Mouse (Mus musculus) embryonic stem cell, embryonic (primary cell): ENCODE measurements around the gene Nup210.
"Not testable (repeated sequence)": the region's sequence is repeated elsewhere in the genome, so short reads cannot be mapped to it uniquely, and the experiment has no call there.

Experiments used
- CTCF ChIA-PET, 4 experiments: fragments of 300-600 bp in 2 of 4; fragments of 350-600 bp in 2 of 4; sonication (Branson Sonifier 250); formaldehyde crosslinking; loops; one replicate each; lab custom pipeline; 2022; ENCODE audit warnings: inconsistent platforms in 2 of 4; lab: Charles Lee
- POLR2A ChIA-PET, 4 experiments: fragments of 300-600 bp in 2 of 4; fragments of 350-600 bp in 2 of 4; sonication (Branson Sonifier 250); formaldehyde crosslinking; loops; one replicate each; lab custom pipeline; 2022; ENCODE audit warnings: antibody characterized with exemption in 4 of 4, inconsistent platforms in 1 of 4; lab: Charles Lee

Nup210 gene

DNA sequence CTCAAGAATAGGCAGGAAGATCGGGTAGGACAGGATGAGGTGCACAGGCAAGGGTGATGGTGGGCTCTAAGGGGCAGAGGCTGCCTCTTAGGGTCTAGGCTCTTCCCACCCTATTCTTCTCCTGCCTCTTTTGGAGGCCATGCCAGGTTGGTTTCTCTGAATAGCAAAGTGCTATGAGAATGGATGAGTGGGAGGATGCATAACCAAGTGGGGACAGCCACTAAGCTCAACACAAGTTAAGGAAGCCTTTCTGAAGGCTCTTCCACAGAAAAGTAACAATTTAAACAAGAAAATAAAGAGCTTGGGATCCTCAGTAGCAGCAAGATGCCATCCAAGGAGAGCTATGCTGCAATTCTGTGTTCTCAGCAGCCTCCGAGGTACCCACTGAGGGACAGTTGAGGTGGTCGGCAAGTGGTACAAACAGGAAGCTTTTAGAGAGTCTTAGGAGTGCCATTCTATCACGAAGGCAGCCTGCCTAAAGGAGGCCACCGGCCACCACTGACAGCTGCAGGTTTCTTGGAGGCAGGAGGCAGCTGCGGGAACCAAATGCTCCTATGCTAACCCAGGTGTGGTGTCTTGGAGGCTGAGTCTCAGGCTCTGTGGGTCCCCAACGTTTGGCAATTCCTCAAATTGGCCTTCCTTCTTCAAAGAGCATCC, 36.4 kb upstream of the Nup210 start:
- CTCF ChIA-PET = interaction anchor here (0.5 to 1.8 kb wide), 16 partner anchors 12 to 549 kb away, joined by 3 to 6 read pairs (median 4); partner anchors contain the start of gene Slc41a3 (in 1 of the 4)
- POLR2A ChIA-PET = interaction anchor here in 3 of 4 experiments (0.5 to 1.7 kb wide), 7 partner anchors 10 to 389 kb away, joined by 3 to 4 read pairs (median 3); partner anchors contain the start of gene Iqsec1 (in 1 of the 3)

DNA sequence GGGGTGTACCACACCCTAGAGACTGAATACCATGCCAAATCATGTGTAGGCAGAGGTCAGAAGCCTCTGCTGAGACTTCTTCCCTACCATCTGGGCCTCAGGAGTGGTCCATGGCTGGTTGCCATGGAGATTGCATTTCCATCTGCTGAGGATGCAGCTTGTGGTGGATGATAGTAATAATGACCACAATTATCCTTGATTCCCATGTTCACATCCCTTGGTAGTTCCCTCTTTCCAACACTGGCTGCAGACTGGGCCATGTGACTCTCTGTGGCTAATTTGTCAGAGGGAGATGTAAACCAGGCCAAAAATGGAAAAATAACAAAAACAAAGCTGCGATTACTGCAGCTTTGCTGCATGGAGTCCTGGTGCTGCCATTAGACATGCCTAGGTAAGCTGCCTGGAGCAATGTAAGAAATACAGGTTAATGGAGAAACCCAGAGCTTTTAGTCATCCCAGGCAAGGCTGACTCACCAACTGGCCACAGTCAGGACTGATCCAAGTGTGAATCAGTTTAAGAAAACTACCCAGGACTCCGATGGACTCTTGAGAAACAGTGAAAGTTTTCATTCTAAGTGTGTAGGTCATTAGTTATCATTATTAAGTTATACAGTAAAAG, 30.6 kb upstream of the Nup210 start:
- ChIA-PET POLR2A (interaction anchor here in 1 of 4 experiments (0.8 kb wide), 2 partner anchors 11 to 17 kb away, joined by 3 read pairs; no protein-coding TSS in a partner anchor), CTCF (interaction anchor here in 2 of 4 experiments (0.6 to 1.6 kb wide), 3 partner anchors 9 to 207 kb away, joined by 3 to 5 read pairs (median 4); partner anchors contain the start of gene Hdac11 (in 1 of the 2))

DNA sequence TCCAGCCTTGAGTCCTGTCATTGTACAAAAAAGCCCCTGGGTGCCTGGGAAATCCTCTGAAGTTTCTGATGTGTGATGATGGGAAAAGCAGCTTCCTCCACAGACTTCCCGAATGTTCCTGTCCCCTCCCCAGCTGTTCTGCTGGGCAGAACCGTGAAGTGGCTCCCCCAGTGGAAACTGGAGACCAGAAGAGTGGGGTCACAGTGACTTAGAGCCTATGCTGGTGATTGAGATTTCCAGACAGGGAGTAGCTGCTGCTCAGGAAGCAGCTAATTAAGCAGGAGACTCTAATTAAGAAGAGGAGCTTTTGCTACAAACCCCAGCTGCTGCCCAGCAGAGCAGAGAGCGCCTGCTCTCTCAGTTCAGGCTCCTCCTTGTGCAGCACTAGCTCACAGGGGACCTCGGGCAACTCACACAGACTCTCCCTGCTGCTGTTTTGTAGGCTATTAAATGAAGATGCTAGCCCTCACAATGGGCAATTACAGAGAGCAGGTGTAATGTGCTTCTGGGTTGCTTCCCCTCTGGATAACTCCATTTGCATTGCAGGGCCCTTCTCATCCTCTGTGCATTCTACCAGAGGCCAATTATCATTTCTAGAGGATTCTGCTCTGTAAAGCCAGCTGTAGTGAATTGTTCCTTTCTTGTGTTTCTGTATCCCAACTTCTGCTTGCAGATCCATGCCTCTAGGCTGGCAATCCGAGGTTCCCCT, 30.0 kb upstream of the Nup210 start:
- ChIA-PET POLR2A (no interaction called here), CTCF (interaction anchor here in 2 of 4 experiments (0.6 to 1.6 kb wide), 4 partner anchors 10 to 497 kb away, joined by 3 to 5 read pairs (median 4); partner anchors contain the start of gene Hdac11 (in 2 of the 2))

DNA sequence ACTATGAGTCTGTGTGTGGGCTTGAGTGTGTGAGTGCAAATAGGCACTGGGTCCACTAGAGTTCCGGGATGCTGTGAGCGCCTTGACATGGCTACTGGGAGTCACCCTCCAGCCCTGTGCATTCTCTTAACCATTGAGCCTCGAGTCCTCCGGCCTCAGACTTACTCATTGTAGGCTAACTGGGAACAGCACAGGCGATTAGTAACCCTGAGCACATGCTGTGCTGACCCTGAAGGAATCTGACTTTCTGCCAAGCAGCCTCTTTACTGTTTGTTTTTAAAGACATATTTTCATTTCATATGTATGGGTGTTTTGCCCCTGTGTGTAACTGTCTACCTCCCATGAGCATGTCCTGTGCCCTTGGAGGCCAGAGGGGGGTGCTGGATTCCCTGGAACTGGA, 28.9 kb upstream of the Nup210 start:
- CTCF ChIA-PET = interaction anchor here in 2 of 4 experiments (0.6 to 1.5 kb wide), 3 partner anchors 11 to 496 kb away, joined by 3 to 4 read pairs (median 4); partner anchors contain the start of gene Hdac11 (in 1 of the 2)
- POLR2A ChIA-PET = interaction anchor here in 2 of 4 experiments (1.0 to 1.1 kb wide), 2 partner anchors 11 to 157 kb away, joined by 3 to 5 read pairs; partner anchors contain the start of genes Hdac11 (in 1 of the 2) and Iqsec1 (in 1 of the 2)

DNA sequence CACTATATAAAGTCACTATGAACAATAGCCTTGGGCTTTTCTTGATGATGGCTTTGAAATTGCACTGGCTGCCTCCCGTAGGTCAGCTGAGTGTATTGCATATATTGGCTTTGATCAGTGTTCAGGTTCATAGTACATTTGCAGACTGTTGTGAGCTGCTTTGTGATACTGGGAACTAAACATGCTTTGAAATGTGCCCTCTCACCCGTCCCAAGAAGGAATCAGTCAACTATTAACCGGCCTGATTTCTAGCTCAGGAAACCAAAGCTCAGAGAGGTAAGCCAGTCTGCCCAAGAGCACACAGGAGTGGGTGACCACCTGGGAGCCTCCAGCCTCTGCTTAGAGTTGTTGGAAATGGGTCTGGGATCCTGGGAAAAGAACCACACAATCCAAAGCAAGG, 28.4 kb upstream of the Nup210 start:
- ChIA-PET CTCF (interaction anchor here in 2 of 4 experiments (0.6 to 1.2 kb wide), 4 partner anchors 16 to 512 kb away, joined by 3 to 4 read pairs (median 4); no protein-coding TSS in a partner anchor), POLR2A (interaction anchor here in 2 of 4 experiments (1.0 to 1.4 kb wide), 3 partner anchors 12 to 156 kb away, joined by 3 to 5 read pairs (median 5); partner anchors contain the start of genes Hdac11 (in 2 of the 2) and Iqsec1 (in 1 of the 2))

DNA sequence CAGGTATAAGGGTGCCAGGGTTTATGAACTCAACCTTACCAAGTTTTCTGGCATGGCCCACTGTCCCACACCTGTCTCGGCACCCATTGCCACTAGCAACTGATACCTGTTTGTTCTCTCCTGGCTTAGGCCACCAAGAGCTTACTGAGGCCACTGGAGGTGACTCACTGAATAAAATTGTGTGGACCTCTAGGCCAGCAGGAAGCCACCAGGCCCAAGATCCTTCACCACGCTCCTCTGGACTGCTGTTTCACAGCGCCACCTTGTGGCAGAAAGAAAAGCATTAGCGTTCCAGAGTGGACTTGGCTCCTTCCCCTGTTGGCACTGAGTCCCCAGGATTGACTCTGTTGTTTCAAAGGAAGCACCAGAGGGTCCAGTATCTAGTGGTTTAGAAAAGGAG, 23.2 kb upstream of the Nup210 start:
- POLR2A ChIA-PET = no interaction called here
- CTCF ChIA-PET = interaction anchor here (0.7 to 1.9 kb wide), 12 partner anchors 11 to 321 kb away, joined by 3 to 9 read pairs (median 3); partner anchors contain the start of gene Hdac11 (in 1 of the 4)

DNA sequence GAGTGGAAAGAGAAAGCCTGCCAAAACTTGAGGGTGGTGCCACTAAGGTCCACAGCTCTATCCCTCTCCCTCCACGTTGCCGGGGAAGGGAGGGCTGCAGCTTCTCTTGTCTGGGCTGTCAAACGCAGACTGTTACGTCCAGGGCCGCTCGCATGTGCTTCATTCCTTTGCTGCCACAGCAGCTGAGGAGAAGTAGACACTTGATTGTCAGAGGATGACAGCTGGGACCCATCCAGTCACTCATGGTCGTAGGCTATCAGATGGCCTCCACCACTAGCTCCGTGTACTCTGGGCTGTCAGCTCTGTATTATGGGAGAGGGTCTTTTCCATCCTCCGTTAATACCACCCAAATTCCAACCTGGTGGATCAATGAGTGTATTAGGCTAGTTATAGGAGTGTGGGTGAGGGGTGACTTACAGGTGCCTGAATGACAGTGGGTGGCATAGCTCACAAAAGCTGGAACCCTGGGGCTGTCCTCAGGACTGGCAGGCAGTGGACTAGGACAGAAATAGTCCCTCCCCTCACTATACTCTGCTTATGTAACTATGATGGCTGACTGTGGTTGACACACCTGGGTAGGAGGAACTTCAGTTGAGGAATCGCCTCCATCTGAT, 20.8 kb upstream of the Nup210 start:
- ChIA-PET POLR2A (interaction anchor here in 2 of 4 experiments (0.6 to 1.7 kb wide), 4 partner anchors 10 to 165 kb away, joined by 3 read pairs; partner anchors contain the start of gene Nup210 (in 1 of the 2)), CTCF (interaction anchor here (0.6 to 1.9 kb wide), 10 partner anchors 19 to 400 kb away, joined by 3 to 12 read pairs (median 3); partner anchors contain the start of gene Hdac11 (in 1 of the 4))

DNA sequence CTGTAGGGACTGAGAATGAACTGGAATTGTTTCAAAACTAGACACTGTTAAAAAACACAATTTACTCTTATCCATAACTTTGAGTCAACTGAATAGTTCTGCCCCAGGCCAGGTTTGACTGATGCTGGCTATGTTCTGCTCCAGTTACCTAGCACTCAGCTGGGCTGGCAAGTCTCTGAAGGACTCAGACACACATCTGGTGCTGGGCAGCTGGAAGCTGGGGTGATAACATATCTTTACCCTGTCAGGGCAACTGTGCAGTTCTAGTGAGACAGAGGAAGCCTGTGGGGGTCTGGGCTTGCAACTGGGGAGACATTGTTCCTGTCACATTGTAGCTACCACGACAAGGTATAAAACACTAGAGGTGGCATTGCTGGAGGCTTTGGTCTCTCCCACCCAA, 14.2 kb upstream of the Nup210 start:
- ChIA-PET POLR2A (no interaction called here), CTCF (interaction anchor here in 2 of 4 experiments (0.6 to 1.0 kb wide), 2 partner anchors 71 to 279 kb away, joined by 3 to 7 read pairs; no protein-coding TSS in a partner anchor)

DNA sequence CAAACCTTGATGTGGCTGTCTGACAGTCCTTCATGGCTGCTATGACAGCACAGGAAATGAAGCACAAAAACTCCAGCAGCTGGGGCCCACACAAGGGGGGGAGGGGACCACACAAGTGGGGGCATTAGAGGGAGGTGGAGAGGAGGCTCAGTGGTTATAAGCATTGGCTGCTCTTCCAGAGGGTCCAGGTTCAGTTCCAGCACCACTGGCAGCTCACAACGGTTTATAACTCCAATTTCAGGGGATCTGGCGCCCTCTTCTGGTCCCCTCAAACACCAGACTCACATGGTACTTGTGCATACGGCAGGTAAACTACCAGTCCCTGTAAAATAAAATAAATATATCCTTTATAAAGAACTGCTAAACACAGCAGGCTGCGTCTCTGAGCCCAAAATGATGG, 12.4 kb upstream of the Nup210 start:
- CTCF ChIA-PET = interaction anchor here (0.6 to 1.9 kb wide), 21 partner anchors 12 to 522 kb away, joined by 3 to 11 read pairs (median 3); partner anchors contain the start of genes Hdac11 (in 1 of the 4), Iqsec1 (in 1 of the 4) and Nup210 (in 1 of the 4)

DNA sequence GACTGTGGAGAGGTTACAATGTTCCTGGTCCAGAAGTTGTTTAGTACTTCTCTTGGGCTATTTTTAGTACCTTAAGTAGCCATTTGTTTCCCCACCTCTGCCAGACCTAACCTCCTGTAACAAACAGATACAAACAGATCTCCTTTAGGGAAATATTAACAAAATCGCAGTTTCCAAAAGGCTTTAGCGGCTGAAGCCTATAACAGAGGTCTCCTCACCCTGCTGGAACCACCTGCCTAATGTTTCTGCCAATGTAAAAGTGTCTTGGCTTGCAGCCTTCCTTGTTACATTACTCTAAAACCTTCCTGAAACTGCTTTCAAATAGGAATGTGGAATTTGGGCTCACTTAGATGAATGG, 8.6 kb upstream of the Nup210 start:
- CTCF ChIA-PET = interaction anchor here in 1 of 4 experiments (2.2 kb wide), 1 partner anchor 388 kb away, joined by 6 read pairs; no protein-coding TSS in a partner anchor
- POLR2A ChIA-PET = interaction anchor here in 1 of 4 experiments (1.3 kb wide), 1 partner anchor 20 kb away, joined by 3 read pairs; no protein-coding TSS in a partner anchor

More for the DNA sequence above, 12.4 kb upstream of the Nup210 start:
- POLR2A ChIA-PET = interaction anchor here in 2 of 4 experiments (0.6 to 1.1 kb wide), 3 partner anchors 22 to 69 kb away, joined by 3 to 5 read pairs (median 3); no protein-coding TSS in a partner anchor

DNA sequence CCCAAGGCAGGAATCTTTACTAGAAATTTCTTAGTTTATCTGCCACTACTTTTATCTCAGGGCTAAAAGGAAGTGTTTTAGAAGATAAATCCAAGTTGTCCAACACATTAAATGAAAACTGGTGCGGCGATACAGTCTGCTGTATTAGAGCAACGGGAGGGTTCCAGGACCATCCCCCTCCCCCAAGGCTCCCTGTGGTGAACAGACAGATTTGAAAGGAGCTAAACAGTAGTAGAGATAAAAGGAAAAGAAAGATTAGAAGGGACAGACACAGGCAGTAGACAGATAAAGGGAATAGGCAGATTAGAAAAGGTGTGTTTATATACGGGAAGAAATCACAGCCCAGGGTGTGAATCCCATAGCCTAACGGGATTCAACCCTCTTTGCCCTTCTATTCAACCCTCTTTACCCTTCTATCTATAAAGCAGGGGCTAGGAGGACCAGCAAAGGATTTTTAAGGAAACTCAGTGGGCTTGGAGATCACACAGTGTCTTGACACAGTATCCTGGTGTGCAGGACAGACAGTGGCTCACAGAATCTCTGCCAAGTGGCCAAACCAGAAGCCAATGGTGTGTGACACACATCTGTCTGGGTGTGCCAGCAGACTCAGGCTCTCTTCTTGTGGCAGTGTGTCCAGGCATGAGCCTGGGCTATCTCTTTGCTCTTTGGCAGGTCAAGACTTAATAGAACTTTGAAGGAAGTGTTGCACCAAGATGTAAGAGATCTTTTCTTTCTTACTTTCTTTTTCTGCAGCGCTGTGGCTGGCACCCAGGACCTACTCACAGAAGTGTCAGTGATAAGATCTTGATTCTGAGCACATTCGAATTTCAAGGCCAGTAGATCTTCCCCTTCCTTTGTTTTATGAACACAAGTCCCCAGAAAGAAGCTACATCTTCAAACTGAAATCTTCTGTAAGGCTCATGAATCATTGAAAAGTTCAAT, 7.9 kb upstream of the Nup210 start:
- ChIA-PET CTCF (interaction anchor here in 2 of 4 experiments (0.6 to 0.7 kb wide), 2 partner anchors 16 to 63 kb away, joined by 3 to 6 read pairs; no protein-coding TSS in a partner anchor), POLR2A (interaction anchor here in 1 of 4 experiments (0.8 kb wide), 1 partner anchor 46 kb away, joined by 3 read pairs; no protein-coding TSS in a partner anchor)

DNA sequence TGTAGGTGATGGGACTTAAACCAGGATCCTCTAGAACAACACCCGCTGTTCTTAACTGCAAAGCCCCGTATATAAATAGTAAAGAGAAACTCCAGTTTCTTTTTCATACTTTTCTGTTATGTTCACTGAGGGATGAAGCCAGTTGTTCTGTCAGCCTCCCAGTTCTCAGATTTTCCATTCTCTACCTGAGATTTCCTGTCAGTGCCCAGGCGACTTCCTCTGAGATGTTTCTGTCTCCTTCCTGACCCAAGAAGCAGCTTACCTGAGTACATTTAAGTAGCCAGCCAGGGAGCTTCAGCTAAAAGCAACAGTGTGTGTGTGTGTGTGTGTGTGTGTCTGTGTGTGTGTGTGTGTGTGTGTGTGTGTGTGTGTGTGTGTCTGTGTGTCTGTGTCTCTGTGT, 6.8 kb upstream of the Nup210 start:
- ChIA-PET CTCF (no interaction called here), POLR2A (interaction anchor here in 1 of 4 experiments (1.2 kb wide), 1 partner anchor 17 kb away, joined by 4 read pairs; no protein-coding TSS in a partner anchor)

DNA sequence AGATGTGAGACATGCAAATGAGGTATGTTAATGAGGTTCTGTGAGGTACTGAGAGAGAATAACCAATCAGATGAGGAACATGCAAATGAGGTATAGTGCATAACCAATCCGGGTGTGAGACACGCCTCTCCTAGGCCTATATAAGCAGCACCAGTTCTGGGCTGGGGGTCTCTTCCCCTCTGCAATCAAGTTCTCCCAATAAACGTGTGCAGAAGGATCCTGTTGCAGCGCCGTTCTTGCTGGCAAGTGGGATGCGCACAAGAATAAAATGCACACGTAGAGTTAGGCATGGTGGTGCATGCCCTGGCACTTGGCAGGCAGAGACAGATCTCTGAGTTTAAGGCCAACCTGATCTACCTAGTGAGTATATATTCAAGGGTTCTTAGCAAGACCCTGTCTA, 4.5 kb upstream of the Nup210 start:
- POLR2A ChIA-PET = not testable (repeated sequence)
- CTCF ChIA-PET = interaction anchor here in 1 of 4 experiments (0.5 kb wide), 1 partner anchor 40 kb away, joined by 3 read pairs; no protein-coding TSS in a partner anchor

DNA sequence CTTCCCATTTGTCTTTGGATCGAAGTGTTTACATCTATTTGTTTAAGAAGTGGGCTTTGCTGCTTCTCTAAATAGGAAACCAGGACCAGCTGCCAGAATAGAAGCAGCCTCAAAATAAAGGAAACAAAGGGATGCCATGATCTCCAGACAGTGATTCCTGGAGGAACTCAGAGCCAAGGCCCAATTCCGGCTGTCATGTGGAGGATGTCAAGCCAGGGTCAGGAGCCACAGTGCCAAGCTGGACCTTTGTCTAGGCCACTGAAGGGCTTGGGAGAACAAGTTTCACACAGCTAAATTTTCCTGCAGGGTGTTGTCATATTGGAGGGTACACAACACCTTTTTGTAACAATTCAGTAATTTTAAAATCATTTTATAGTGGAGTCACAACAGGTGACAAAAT, 3.6 kb upstream of the Nup210 start:
- ChIA-PET CTCF (no interaction called here), POLR2A (no interaction called here)

DNA sequence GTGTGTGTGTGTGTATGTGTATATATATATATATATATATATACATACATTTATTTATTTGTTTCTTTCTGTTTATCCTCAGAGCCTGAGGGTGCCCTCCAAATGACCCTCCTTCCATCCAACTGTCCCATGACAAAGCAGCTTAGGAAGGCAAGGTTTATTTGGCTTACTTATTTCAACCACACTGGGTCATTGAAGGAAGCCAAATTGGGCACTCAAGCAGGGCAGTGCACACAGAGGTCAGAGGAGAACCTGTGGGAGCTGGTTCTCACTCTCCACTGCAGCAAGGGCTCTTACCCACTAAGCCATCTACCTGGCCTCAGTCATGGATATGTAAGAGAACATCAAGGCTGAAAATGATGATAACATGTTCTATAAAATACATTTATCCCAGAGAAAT, 1.9 kb upstream of the Nup210 start:
- POLR2A ChIA-PET = interaction anchor here in 3 of 4 experiments (0.7 to 6.7 kb wide), 4 partner anchors 14 to 203 kb away, joined by 4 to 78 read pairs (median 18); partner anchors contain the start of gene Iqsec1 (in 2 of the 3)
- CTCF ChIA-PET = no interaction called here

DNA sequence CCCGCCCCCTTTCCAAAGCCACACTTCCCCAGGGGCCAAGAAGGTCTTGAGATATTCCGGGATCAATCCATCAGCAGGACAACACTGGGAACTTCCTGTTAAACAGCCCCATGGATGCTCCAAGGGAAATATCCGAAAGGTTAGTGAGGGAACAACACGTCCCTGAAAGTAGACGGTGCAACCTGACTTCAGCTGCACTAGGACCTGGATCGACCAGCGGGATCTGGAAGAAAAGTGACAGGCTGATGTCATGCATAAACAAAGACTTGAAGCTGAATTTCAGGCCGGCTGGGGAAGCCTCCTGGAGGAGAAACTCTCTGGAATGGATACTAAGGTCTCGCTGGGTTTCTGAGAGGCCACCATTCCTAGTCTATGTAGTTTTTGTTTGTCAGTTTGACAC, 520 bp upstream of the Nup210 start:
- POLR2A ChIA-PET = interaction anchor here (0.6 to 6.7 kb wide), 16 partner anchors 12 to 385 kb away, joined by 3 to 78 read pairs (median 4); partner anchors contain the start of genes Iqsec1 (in 2 of the 4) and Hdac11 (in 1 of the 4)
- CTCF ChIA-PET = interaction anchor here in 3 of 4 experiments (0.7 to 1.8 kb wide), 4 partner anchors 12 to 57 kb away, joined by 3 to 18 read pairs (median 6); no protein-coding TSS in a partner anchor
